Mouse (Mus musculus): ENCODE results near the gene Arfrp1. TPM values are rescaled to one million over a fixed set of nuclear protein-coding genes. Genes with fewer than 3 reads are reported as not detected.
A peak's percentile ranks its signal among the peaks of the same experiment; 100 is the strongest.

Arfrp1 gene
- polyA plus RNA-seq, 1 experiment = 43.2 TPM

GRCm38 (mm10) chr2:181340426-181340825, 24.8 kb downstream of the Arfrp1 start:
- H3K36me3 ChIP-seq (ENCODE audit: control insufficient read depth, insufficient read depth, low read length) = peaks cover 7% of the 10 kb centered on the region; the same call in 1 of the 2 replicates

DNA sequence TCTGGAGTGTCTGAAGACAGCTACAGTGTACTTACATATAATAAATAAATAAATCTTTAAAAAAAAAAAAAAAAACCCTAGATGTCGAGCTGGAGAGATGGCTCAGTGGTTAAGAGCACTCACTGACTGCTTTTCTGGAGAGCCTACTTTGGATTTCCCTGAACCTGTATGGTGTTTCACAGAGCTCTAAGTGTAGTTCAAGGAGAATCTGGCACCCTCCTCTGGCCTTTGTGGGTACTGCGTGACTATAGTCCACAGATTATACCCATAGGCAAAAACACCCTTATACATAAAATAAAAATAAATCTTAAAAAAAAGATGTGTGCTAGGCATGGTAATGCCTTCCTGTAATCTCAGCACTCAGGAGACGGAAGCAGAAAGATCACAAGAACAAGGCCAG, 31.2 kb downstream of the Arfrp1 start:
- TF ChIP-seq CTCF (IDR thresholded peaks at IDR 0.05; ENCODE audit: control insufficient read depth, insufficient read depth, insufficient replicate concordance, low read depth, low read length) (no peak), POLR2A (IDR thresholded peaks at IDR 0.05; ENCODE audit: control insufficient read depth, low read depth, low read length) (no peak)
- peaks cover 1% of the 10 kb centered on the region for H3K36me3 ChIP-seq (ENCODE audit: control insufficient read depth, insufficient read depth, low read length)
- H3K4me3 ChIP-seq (ENCODE audit: control insufficient read depth, low read depth, low read length) = no peak overlapping the region
- H3K27ac ChIP-seq (ENCODE audit: control insufficient read depth, insufficient read depth, low read depth, low read length) = no peak overlapping the region
- no peaks in the 10 kb centered on the region for H3K4me1 ChIP-seq (ENCODE audit: control insufficient read depth, insufficient read depth, low read length)
- no peaks in the 10 kb centered on the region for H3K27me3 ChIP-seq (ENCODE audit: control insufficient read depth, insufficient read depth, low read length)

More at GRCm38 (mm10) chr2:181340426-181340825, 24.8 kb downstream of the Arfrp1 start:
- Histone ChIP-seq H3K4me1 (ENCODE audit: control insufficient read depth, insufficient read depth, low read length) (no peaks in the 10 kb centered on the region), H3K27ac (ENCODE audit: control insufficient read depth, insufficient read depth, low read depth, low read length) (no peak overlapping the region), H3K4me3 (ENCODE audit: control insufficient read depth, low read depth, low read length) (no peak overlapping the region), H3K27me3 (ENCODE audit: control insufficient read depth, insufficient read depth, low read length) (no peaks in the 10 kb centered on the region)
- no peak for TF ChIP-seq POLR2A (IDR thresholded peaks at IDR 0.05; ENCODE audit: control insufficient read depth, low read depth, low read length)
- no peak for TF ChIP-seq CTCF (IDR thresholded peaks at IDR 0.05; ENCODE audit: control insufficient read depth, insufficient read depth, insufficient replicate concordance, low read depth, low read length)

DNA sequence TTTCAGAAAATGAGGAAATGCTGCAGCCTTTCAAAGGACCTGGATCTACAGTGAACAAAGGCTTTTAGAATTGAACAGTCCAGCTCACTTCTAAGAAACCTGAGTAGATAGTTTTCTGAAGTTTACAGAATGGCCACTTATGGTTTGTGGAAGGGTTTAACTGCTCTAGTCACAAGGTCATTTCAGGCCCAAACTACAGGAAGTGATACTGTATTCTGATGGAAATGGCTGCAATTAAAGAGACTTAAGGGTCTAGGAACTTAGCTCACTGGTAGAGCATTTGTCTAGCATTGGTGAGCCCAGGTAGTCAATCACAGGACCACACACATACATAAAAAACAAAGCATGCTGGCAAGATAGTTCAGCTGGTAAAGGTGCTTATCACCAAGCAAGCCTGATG, 32.7 kb downstream of the Arfrp1 start:
- H3K4me3 ChIP-seq (ENCODE audit: control insufficient read depth, low read depth, low read length) = no peak overlapping the region
- TF ChIP-seq CTCF (IDR thresholded peaks at IDR 0.05; ENCODE audit: control insufficient read depth, insufficient read depth, insufficient replicate concordance, low read depth, low read length) (no peak), POLR2A (IDR thresholded peaks at IDR 0.05; ENCODE audit: control insufficient read depth, low read depth, low read length) (no peak)
- H3K36me3 ChIP-seq (ENCODE audit: control insufficient read depth, insufficient read depth, low read length) = peaks cover 1% of the 10 kb centered on the region
- H3K27me3 ChIP-seq (ENCODE audit: control insufficient read depth, insufficient read depth, low read length) = no peaks in the 10 kb centered on the region
- H3K27ac ChIP-seq (ENCODE audit: control insufficient read depth, insufficient read depth, low read depth, low read length) = no peak overlapping the region
- no peaks in the 10 kb centered on the region for H3K4me1 ChIP-seq (ENCODE audit: control insufficient read depth, insufficient read depth, low read length)

GRCm38 (mm10) chr2:181326098-181326497, 39.1 kb downstream of the Arfrp1 start:
- no peaks in the 10 kb centered on the region for H3K4me1 ChIP-seq (ENCODE audit: control insufficient read depth, insufficient read depth, low read length)
- no peak for TF ChIP-seq CTCF (IDR thresholded peaks at IDR 0.05; ENCODE audit: control insufficient read depth, insufficient read depth, insufficient replicate concordance, low read depth, low read length)

DNA sequence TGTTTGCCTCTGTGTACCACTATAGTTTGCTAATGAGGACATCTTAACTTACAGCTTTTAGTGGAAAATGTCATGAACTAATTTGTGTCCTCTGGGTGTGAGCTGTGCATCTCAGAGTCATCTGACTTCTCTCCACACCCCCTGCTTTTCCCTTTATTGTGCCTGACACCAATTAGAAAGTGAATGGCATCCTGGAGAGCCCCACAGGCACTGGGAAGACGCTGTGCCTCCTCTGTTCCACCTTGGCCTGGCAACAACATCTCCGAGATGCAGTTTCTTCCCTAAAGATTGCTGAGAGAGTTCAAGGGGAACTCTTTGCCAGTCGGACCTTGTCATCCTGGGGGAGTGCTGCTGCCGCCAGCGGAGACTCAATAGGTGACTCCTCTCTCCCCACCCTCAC, 43.1 kb downstream of the Arfrp1 start:
- no peak overlapping the region for H3K4me3 ChIP-seq (ENCODE audit: control insufficient read depth, low read depth, low read length)
- peaks cover 7% of the 10 kb centered on the region for H3K36me3 ChIP-seq (ENCODE audit: control insufficient read depth, insufficient read depth, low read length)
- TF ChIP-seq POLR2A (IDR thresholded peaks at IDR 0.05; ENCODE audit: control insufficient read depth, low read depth, low read length) (no peak), CTCF (IDR thresholded peaks at IDR 0.05; ENCODE audit: control insufficient read depth, insufficient read depth, insufficient replicate concordance, low read depth, low read length) (no peak)
- no peak overlapping the region for H3K27ac ChIP-seq (ENCODE audit: control insufficient read depth, insufficient read depth, low read depth, low read length)
- peaks cover 7% of the 10 kb centered on the region for H3K4me1 ChIP-seq (ENCODE audit: control insufficient read depth, insufficient read depth, low read length)
- H3K27me3 ChIP-seq (ENCODE audit: control insufficient read depth, insufficient read depth, low read length) = no peaks in the 10 kb centered on the region

More at GRCm38 (mm10) chr2:181326098-181326497, 39.1 kb downstream of the Arfrp1 start:
- Histone ChIP-seq H3K27me3 (ENCODE audit: control insufficient read depth, insufficient read depth, low read length) (no peaks in the 10 kb centered on the region), H3K27ac (ENCODE audit: control insufficient read depth, insufficient read depth, low read depth, low read length) (no peak overlapping the region), H3K4me3 (ENCODE audit: control insufficient read depth, low read depth, low read length) (no peak overlapping the region), H3K36me3 (ENCODE audit: control insufficient read depth, insufficient read depth, low read length) (peaks cover 7% of the 10 kb centered on the region)

DNA sequence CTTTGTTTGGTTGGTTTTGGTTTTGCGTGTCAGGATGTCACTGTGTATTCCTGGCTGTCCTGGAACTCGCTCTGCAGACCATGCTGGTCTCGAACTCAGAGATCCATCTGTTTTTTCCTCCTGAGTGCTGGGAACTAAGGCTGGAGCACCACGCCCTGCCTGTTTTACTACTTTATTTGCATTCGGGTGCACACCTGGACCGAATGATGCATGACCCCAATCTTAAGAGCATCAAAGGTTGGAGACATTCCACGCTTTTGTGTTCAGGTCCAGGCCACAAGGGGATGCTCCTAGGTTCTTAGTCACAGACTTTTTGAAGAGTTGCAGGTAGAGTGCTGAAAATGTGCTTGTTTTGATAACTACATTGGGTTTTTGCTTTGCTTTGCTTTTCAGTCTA, 45.1 kb downstream of the Arfrp1 start:
- peaks cover 7% of the 10 kb centered on the region for H3K4me1 ChIP-seq (ENCODE audit: control insufficient read depth, insufficient read depth, low read length)
- H3K27me3 ChIP-seq (ENCODE audit: control insufficient read depth, insufficient read depth, low read length) = no peaks in the 10 kb centered on the region
- TF ChIP-seq POLR2A (IDR thresholded peaks at IDR 0.05; ENCODE audit: control insufficient read depth, low read depth, low read length) = no peak
- no peak for TF ChIP-seq CTCF (IDR thresholded peaks at IDR 0.05; ENCODE audit: control insufficient read depth, insufficient read depth, insufficient replicate concordance, low read depth, low read length)
- H3K36me3 ChIP-seq (ENCODE audit: control insufficient read depth, insufficient read depth, low read length) = peaks cover 7% of the 10 kb centered on the region
- peak overlapping the region; percentile 100 for H3K4me3 ChIP-seq (ENCODE audit: control insufficient read depth, low read depth, low read length)
- peak overlapping the region; percentile 96 for H3K27ac ChIP-seq (ENCODE audit: control insufficient read depth, insufficient read depth, low read depth, low read length)

DNA sequence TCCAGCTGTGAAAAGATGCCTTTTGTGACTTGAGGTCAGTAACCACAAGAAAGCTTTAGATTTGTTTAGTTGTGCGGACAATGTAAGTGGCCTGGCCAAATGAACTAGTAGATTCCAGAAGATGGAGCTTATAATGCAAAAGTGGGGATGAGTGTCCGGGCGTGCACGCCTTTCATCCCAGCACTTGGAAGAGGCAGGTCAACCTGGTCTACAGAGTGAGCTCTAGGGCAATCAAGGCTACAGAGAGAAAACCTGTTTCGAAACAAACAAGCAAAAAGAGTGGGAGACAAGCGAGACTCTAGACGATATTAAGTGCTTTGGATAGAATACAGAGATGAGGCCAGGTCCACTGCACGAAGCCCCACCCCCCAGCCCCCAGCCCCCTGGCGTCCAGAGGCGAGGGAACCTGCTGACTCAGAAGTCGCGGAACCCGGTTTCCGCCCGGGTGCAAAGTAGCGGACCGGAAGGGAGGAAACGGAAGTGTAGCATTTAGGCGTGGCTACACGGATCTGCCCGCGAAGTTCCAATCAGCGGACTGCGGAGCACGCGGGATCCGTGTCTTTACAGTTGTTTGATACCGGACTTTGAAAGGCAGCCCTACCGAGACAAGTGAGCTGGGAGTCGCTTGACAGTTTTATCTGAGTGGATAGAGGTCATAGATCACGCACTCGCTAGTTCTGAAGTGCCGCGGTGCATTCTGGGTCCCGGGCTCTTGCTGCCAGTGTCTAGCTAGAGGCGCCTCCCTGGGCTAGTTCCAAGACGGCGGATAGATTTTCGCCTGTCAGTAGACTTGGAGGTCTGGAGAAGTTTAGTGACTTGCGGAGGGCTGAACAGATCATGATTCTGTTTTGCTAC, 45.7 kb downstream of the Arfrp1 start, which contains the start of gene Rtel1:
Gene Rtel1 (plus strand): TSS at position 492 of the 855 bp plus-strand sequence.
- H3K27me3 ChIP-seq (ENCODE audit: control insufficient read depth, insufficient read depth, low read length) = no peaks in the 10 kb centered on the region

More for the DNA sequence above, 45.7 kb downstream of the Arfrp1 start, which contains the start of gene Rtel1:
- peak within 1 kb of the TSS; percentile 96 for H3K27ac ChIP-seq (ENCODE audit: control insufficient read depth, insufficient read depth, low read depth, low read length)
- H3K4me1 ChIP-seq (ENCODE audit: control insufficient read depth, insufficient read depth, low read length) = peaks cover 7% of the 10 kb centered on the region
- peak within 1 kb of the TSS; percentile 100 for H3K4me3 ChIP-seq (ENCODE audit: control insufficient read depth, low read depth, low read length)
- H3K36me3 ChIP-seq (ENCODE audit: control insufficient read depth, insufficient read depth, low read length) = peaks cover 5% of the 10 kb centered on the region
- TF ChIP-seq POLR2A (IDR thresholded peaks at IDR 0.05; ENCODE audit: control insufficient read depth, low read depth, low read length) (peak; percentile 77; the same call in 1 of the 2 replicates), CTCF (IDR thresholded peaks at IDR 0.05; ENCODE audit: control insufficient read depth, insufficient read depth, insufficient replicate concordance, low read depth, low read length) (no peak)

Data from testis, adult 2 months (tissue).